13 mouse cellular contexts compared by ENCODE assay signal in genomic region chr2:30014326-30014966, GRCm38 (mm10). TPM values are rescaled to one million over a fixed set of nuclear protein-coding genes. Genes with fewer than 3 reads are reported as not detected.
A peak's percentile ranks its signal among the peaks of the same experiment; 100 is the strongest.
DNase-seq lines count a peak whose midpoint lies in the region; ATAC-seq and TF ChIP-seq lines count a peak whose summit lies in the region.
"Had no signal": no experiment of that assay in that cellular context is flagged by ENCODE, and none has a peak within 500 bp of the region (broad histone marks: within the 10 kb centered on the region; RNA-seq: fewer than 3 reads in every experiment).

No protein-coding gene starts in this region.

- no peak for TF ChIP-seq EP300 in stomach, postnatal 0 days (optimal IDR thresholded peaks at IDR 0.05)

- DNase-seq in cerebellum, adult 11 months = peak; percentile 20
- DNase-seq in liver, adult 2 months (ENCODE audit: extremely low read depth, low read depth, low spot score) = peak; percentile 19
- no peak for DNase-seq in liver, embryonic 11.5 days (ENCODE audit: low spot score)
- DNase-seq in lung, adult 18-20 months = peak; percentile 80 to 87
- DNase-seq in stomach, postnatal 0 days (ENCODE audit: low spot score) = no peak
- DNase-seq in T-cell, adult 2 months (ENCODE audit: low spot score) = no peak
- DNase-seq: layer of hippocampus, postnatal 36 days; spleen, adult 18-20 months had no signal

- WGBS in liver, adult 2 months = 73% methylated on average over 11 of the region's 11 CpGs
- WGBS in liver, embryonic 11.5 days = 85% methylated on average over 11 of the region's 11 CpGs
- WGBS in stomach, postnatal 0 days = 62% methylated on average over 11 of the region's 11 CpGs
- WGBS in hindbrain, embryonic 16.5 days = 87% methylated on average over 11 of the region's 11 CpGs

- no peaks in the 10 kb centered on the region for H3K27me3 ChIP-seq in liver, adult 2 months (ENCODE audit: control insufficient read depth, insufficient read depth, low read length)
- no peaks in the 10 kb centered on the region for H3K27me3 ChIP-seq in liver, embryonic 11.5 days (replicated peaks; ENCODE audit: control insufficient read depth, insufficient read depth, low read length)
- H3K27me3 ChIP-seq in stomach, postnatal 0 days (ENCODE audit: control insufficient read depth, insufficient read depth, low read length) = no peaks in the 10 kb centered on the region
- H3K27me3 ChIP-seq in hindbrain, embryonic 16.5 days (replicated peaks; ENCODE audit: control insufficient read depth, insufficient read depth, low read length) = no peaks in the 10 kb centered on the region
- H3K27me3 ChIP-seq: hindbrain, embryonic 13.5 days; limb, embryonic 12.5 days had no signal

- no peak overlapping the region for H3K4me2 ChIP-seq in liver, embryonic 11.5 days
- no peak overlapping the region for H3K4me2 ChIP-seq in stomach, postnatal 0 days (replicated peaks; ENCODE audit: low read depth)
- H3K4me2 ChIP-seq in hindbrain, embryonic 16.5 days (ENCODE audit: low read length) = no peak overlapping the region
- H3K4me2 ChIP-seq: hindbrain, embryonic 13.5 days; limb, embryonic 12.5 days had no signal

- H3K4me3 ChIP-seq in liver, adult 2 months (ENCODE audit: insufficient read depth, low read depth, low read length) = no peak overlapping the region
- no peak overlapping the region for H3K4me3 ChIP-seq in liver, embryonic 11.5 days (ENCODE audit: low read depth, low read length)
- no peak overlapping the region for H3K4me3 ChIP-seq in stomach, postnatal 0 days (ENCODE audit: low read depth, low read length)
- H3K4me3 ChIP-seq in hindbrain, embryonic 16.5 days (ENCODE audit: low read length) = no peak overlapping the region
- H3K4me3 ChIP-seq: erythroblast, embryonic 14.5 days; hindbrain, embryonic 13.5 days; limb, embryonic 12.5 days had no signal

- no peak for ATAC-seq in cerebellum, adult (ENCODE audit: insufficient number of reproducible peaks, low FRiP score, low TSS enrichment)
- no peak for ATAC-seq in liver, embryonic 11.5 days (replicated peaks; ENCODE audit: low FRiP score)
- 0 out of 2 replicates have a peak, but pooled peaks have one; percentile 24 for ATAC-seq in stomach, postnatal 0 days (ENCODE audit: low FRiP score, low TSS enrichment)
- ATAC-seq in hindbrain, embryonic 16.5 days = no peak

- H3K4me1 ChIP-seq in liver, adult 2 months (ENCODE audit: control insufficient read depth, insufficient read depth, low read length) = no peaks in the 10 kb centered on the region
- no peaks in the 10 kb centered on the region for H3K4me1 ChIP-seq in liver, embryonic 11.5 days (replicated peaks; ENCODE audit: control insufficient read depth, insufficient read depth, low read length)
- H3K4me1 ChIP-seq in stomach, postnatal 0 days (replicated peaks; ENCODE audit: control insufficient read depth, insufficient read depth) = no peaks in the 10 kb centered on the region
- H3K4me1 ChIP-seq in hindbrain, embryonic 16.5 days (ENCODE audit: control insufficient read depth, insufficient read depth, low read depth, low read length) = no peaks in the 10 kb centered on the region
- H3K4me1 ChIP-seq: hindbrain, embryonic 13.5 days; limb, embryonic 12.5 days had no signal

- H3K79me2 ChIP-seq in liver, adult 2 months (ENCODE audit: control insufficient read depth, insufficient read depth, low read length) = no peaks in the 10 kb centered on the region

- no peak overlapping the region for H3K27ac ChIP-seq in liver, adult 2 months (replicated peaks; ENCODE audit: insufficient read depth, low read depth, low read length)
- no peak overlapping the region for H3K27ac ChIP-seq in liver, embryonic 11.5 days (ENCODE audit: low read depth, low read length)
- no peak overlapping the region for H3K27ac ChIP-seq in stomach, postnatal 0 days (replicated peaks)
- H3K27ac ChIP-seq in hindbrain, embryonic 16.5 days (ENCODE audit: low read depth, low read length) = no peak overlapping the region
- H3K27ac ChIP-seq: hindbrain, embryonic 13.5 days; limb, embryonic 12.5 days had no signal

- TF ChIP-seq POLR2A in liver, adult 2 months (IDR thresholded peaks at IDR 0.05; ENCODE audit: extremely low read depth, insufficient read depth, low read length) = no peak

- peaks cover 76% of the 10 kb centered on the region for H3K36me3 ChIP-seq in liver, adult 2 months (ENCODE audit: control insufficient read depth, insufficient read depth, low read length)
- H3K36me3 ChIP-seq in liver, embryonic 11.5 days (ENCODE audit: control insufficient read depth, insufficient read depth, low read length) = peaks cover 45% of the 10 kb centered on the region
- H3K36me3 ChIP-seq in stomach, postnatal 0 days (ENCODE audit: control insufficient read depth, insufficient read depth, low read length) = peaks cover 70% of the 10 kb centered on the region
- H3K36me3 ChIP-seq in hindbrain, embryonic 16.5 days (ENCODE audit: control insufficient read depth, insufficient read depth, low read length) = peaks cover 86% of the 10 kb centered on the region

- H3K9ac ChIP-seq in liver, adult 2 months (ENCODE audit: low read depth, low read length) = no peak overlapping the region
- no peak overlapping the region for H3K9ac ChIP-seq in liver, embryonic 11.5 days (ENCODE audit: low read depth, low read length)
- no peak overlapping the region for H3K9ac ChIP-seq in stomach, postnatal 0 days (ENCODE audit: low read length)
- no peak overlapping the region for H3K9ac ChIP-seq in hindbrain, embryonic 16.5 days (ENCODE audit: low read depth, low read length)
- H3K9ac ChIP-seq: hindbrain, embryonic 13.5 days; limb, embryonic 12.5 days had no signal

- TF ChIP-seq CTCF in liver, adult 2 months (IDR thresholded peaks at IDR 0.05; ENCODE audit: low read depth, low read length) = no peak
- no peak for TF ChIP-seq CTCF in stomach, postnatal 0 days (IDR thresholded peaks at IDR 0.05; ENCODE audit: low read depth)

- H3K9me3 ChIP-seq in liver, embryonic 11.5 days (ENCODE audit: control insufficient read depth, low read length) = no peaks in the 10 kb centered on the region
- no peaks in the 10 kb centered on the region for H3K9me3 ChIP-seq in stomach, postnatal 0 days (ENCODE audit: control insufficient read depth, low read length)
- H3K9me3 ChIP-seq in hindbrain, embryonic 16.5 days (ENCODE audit: control insufficient read depth, low read length) = no peaks in the 10 kb centered on the region
- H3K9me3 ChIP-seq: hindbrain, embryonic 13.5 days; limb, embryonic 12.5 days had no signal

RNA-seq across cellular contexts. Expression of gene Wdr34, which starts 34.2 kb away (rescaled TPM):
- 5.5 and 7.5 TPM in 2 replicates for total RNA-seq in liver, adult 2 months (2014; rRNA removed)
- polyA plus RNA-seq in liver, adult 2 months (2012; rRNA removed) = 9.7 and 10.3 TPM in 2 replicates
- 22.1 and 25.1 TPM in 2 replicates for polyA plus RNA-seq in liver, embryonic 11.5 days (2014; fragmentation: Nextera tagmentation; extraction: Ambion mirVana)
- polyA plus RNA-seq in stomach, postnatal 0 days (2015; fragmentation: Nextera tagmentation; extraction: Ambion mirVana) = 10.9 and 13.2 TPM in 2 replicates
- 76.4 and 78.1 TPM in 2 replicates for polyA plus RNA-seq in hindbrain, embryonic 16.5 days (2015; fragmentation: Nextera tagmentation; extraction: Ambion mirVana)

RNA-seq across cellular contexts. Expression of gene Set, which starts 42.7 kb away (rescaled TPM):
- total RNA-seq in liver, adult 2 months (2014; rRNA removed) = 64.2 and 85.1 TPM in 2 replicates
- 25.9 and 26.3 TPM in 2 replicates for polyA plus RNA-seq in liver, adult 2 months (2012; rRNA removed)
- 641 and 659 TPM in 2 replicates for polyA plus RNA-seq in liver, embryonic 11.5 days (2014; fragmentation: Nextera tagmentation; extraction: Ambion mirVana)
- 202 and 206 TPM in 2 replicates for polyA plus RNA-seq in stomach, postnatal 0 days (2015; fragmentation: Nextera tagmentation; extraction: Ambion mirVana)
- 284 and 285 TPM in 2 replicates for polyA plus RNA-seq in hindbrain, embryonic 16.5 days (2015; fragmentation: Nextera tagmentation; extraction: Ambion mirVana)

RNA-seq across cellular contexts. Expression of gene Sptan1, which starts 49.1 kb away (rescaled TPM):
- 89.0 and 98.6 TPM in 2 replicates for total RNA-seq in liver, adult 2 months (2014; rRNA removed)
- 61.4 and 71.3 TPM in 2 replicates for polyA plus RNA-seq in liver, adult 2 months (2012; rRNA removed)
- 40.4 and 50.2 TPM in 2 replicates for polyA plus RNA-seq in liver, embryonic 11.5 days (2014; fragmentation: Nextera tagmentation; extraction: Ambion mirVana)
- polyA plus RNA-seq in stomach, postnatal 0 days (2015; fragmentation: Nextera tagmentation; extraction: Ambion mirVana) = 44.2 and 48.3 TPM in 2 replicates
- 234 and 268 TPM in 2 replicates for polyA plus RNA-seq in hindbrain, embryonic 16.5 days (2015; fragmentation: Nextera tagmentation; extraction: Ambion mirVana)

Comparison
In these comparisons a context has a peak if more than half of its experiments do, and no peak if none do; other contexts are left out.
1. DNase-seq: peak in cerebellum, adult 11 months (single experiment), liver, adult 2 months (single experiment) and lung, adult 18-20 months (2 of 2); none in liver, embryonic 11.5 days (single experiment), stomach, postnatal 0 days (single experiment) and T-cell, adult 2 months (single experiment).